23 mouse cellular contexts compared by ENCODE assay signal in genomic region chr13:45775516-45775915, GRCm38 (mm10).
DNase-seq lines count a peak whose midpoint lies in the region; ATAC-seq and TF ChIP-seq lines count a peak whose summit lies in the region.
"Had no signal": no experiment of that assay in that cellular context is flagged by ENCODE, and none has a peak within 500 bp of the region (broad histone marks: within the 10 kb centered on the region; RNA-seq: fewer than 3 reads in every experiment).

No protein-coding gene starts in this region.

- H3K4me1 ChIP-seq in heart, embryonic 11.5 days (ENCODE audit: control insufficient read depth, insufficient read depth, low read length) = 0 out of 2 replicates have a peak, but pooled peaks cover 6% of the 10 kb centered on the region
- H3K4me1 ChIP-seq in lung, embryonic 14.5 days (ENCODE audit: insufficient read depth) = no peaks in the 10 kb centered on the region

- no peak overlapping the region for H3K27ac ChIP-seq in heart, embryonic 11.5 days (ENCODE audit: low read depth, low read length)
- no peak overlapping the region for H3K27ac ChIP-seq in lung, embryonic 14.5 days (ENCODE audit: low read depth)
- H3K27ac ChIP-seq: embryonic facial prominence, embryonic 10.5 days; embryonic facial prominence, embryonic 12.5 days; forebrain, embryonic 13.5 days had no signal

- H3K4me3 ChIP-seq in heart, embryonic 11.5 days (ENCODE audit: low read depth, low read length) = no peak overlapping the region
- no peak overlapping the region for H3K4me3 ChIP-seq in lung, embryonic 14.5 days (ENCODE audit: low read depth, low read length)
- H3K4me3 ChIP-seq: embryonic facial prominence, embryonic 10.5 days; embryonic facial prominence, embryonic 12.5 days; forebrain, embryonic 13.5 days; forebrain, embryonic 15.5 days had no signal

- no peak overlapping the region for H3K9ac ChIP-seq in heart, embryonic 11.5 days (ENCODE audit: low read depth, low read length)
- H3K9ac ChIP-seq in lung, embryonic 14.5 days = no peak overlapping the region
- H3K9ac ChIP-seq: embryonic facial prominence, embryonic 12.5 days; forebrain, embryonic 13.5 days; forebrain, embryonic 15.5 days; forebrain, postnatal 0 days had no signal

- H3K36me3 ChIP-seq in heart, embryonic 11.5 days (ENCODE audit: control insufficient read depth, insufficient read depth, low read length) = no peaks in the 10 kb centered on the region
- H3K36me3 ChIP-seq in lung, embryonic 14.5 days (ENCODE audit: insufficient read depth) = no peaks in the 10 kb centered on the region
- H3K36me3 ChIP-seq: embryonic facial prominence, embryonic 10.5 days; embryonic facial prominence, embryonic 12.5 days; forebrain, embryonic 15.5 days had no signal

- no peak overlapping the region for H3K4me2 ChIP-seq in heart, embryonic 11.5 days
- no peak overlapping the region for H3K4me2 ChIP-seq in lung, embryonic 14.5 days
- H3K4me2 ChIP-seq: embryonic facial prominence, embryonic 12.5 days; forebrain, embryonic 13.5 days; forebrain, embryonic 15.5 days had no signal

- ATAC-seq in heart, embryonic 11.5 days (replicated peaks; ENCODE audit: insufficient number of reproducible peaks, low FRiP score, low TSS enrichment) = no peak
- no peak for ATAC-seq in lung, embryonic 14.5 days (ENCODE audit: insufficient read depth)
- ATAC-seq in megakaryocyte progenitor cell, adult 5-6 weeks (replicated peaks; ENCODE audit: poor library complexity) = 0 out of 2 replicates have a peak, but pooled peaks have one; percentile 20
- ATAC-seq: activated CD4-positive, CD25-positive, alpha-beta regulatory T cell, adult 4 months; CD4-positive, CD25-positive, alpha-beta regulatory T cell, adult 4 months; forebrain, embryonic 13.5 days; forebrain, embryonic 15.5 days; forebrain, postnatal 0 days; Patski had no signal

- TF ChIP-seq CTCF in lung, embryonic 14.5 days (IDR thresholded peaks at IDR 0.05; ENCODE audit: low read depth) = no peak

- 82% methylated on average over 1 of the region's 1 CpGs for WGBS in heart, embryonic 11.5 days (ENCODE audit: insufficient replicate concordance)
- 75% methylated on average over 1 of the region's 1 CpGs for WGBS in lung, embryonic 14.5 days

- DNase-seq in heart, adult 11 months = peak; percentile 68
- peak; percentile 52 for DNase-seq in lung, embryonic 14.5 days
- DNase-seq in lung, postnatal 14 days = no peak
- DNase-seq in urinary bladder, postnatal 14 days (ENCODE audit: low spot score) = no peak
- DNase-seq: adrenal gland, adult 8-10 months; adrenal gland, postnatal 14 days; B cell, adult 2 months; cerebellum, adult 11-12 months; cerebellum, adult 2 months; cerebellum, adult 9-10 months; cerebellum, postnatal 25 days; forebrain, postnatal 0 days had no signal

- H3K27me3 ChIP-seq in heart, embryonic 11.5 days (ENCODE audit: control insufficient read depth, insufficient read depth, low read length) = no peaks in the 10 kb centered on the region
- no peaks in the 10 kb centered on the region for H3K27me3 ChIP-seq in lung, embryonic 14.5 days (ENCODE audit: insufficient read depth, low read length)
- H3K27me3 ChIP-seq: CH12.LX; embryonic facial prominence, embryonic 12.5 days; forebrain, embryonic 13.5 days; forebrain, embryonic 15.5 days; Patski had no signal

- H3K9me3 ChIP-seq in heart, embryonic 11.5 days (replicated peaks; ENCODE audit: control insufficient read depth, low read length) = no peaks in the 10 kb centered on the region
- no peaks in the 10 kb centered on the region for H3K9me3 ChIP-seq in lung, embryonic 14.5 days (ENCODE audit: low read depth, low read length)
- H3K9me3 ChIP-seq: embryonic facial prominence, embryonic 10.5 days; embryonic facial prominence, embryonic 12.5 days; forebrain, embryonic 13.5 days; forebrain, embryonic 15.5 days; G1E had no signal

Comparison
In these comparisons a context has a peak if more than half of its experiments do, and no peak if none do; other contexts are left out.
1. DNase-seq: peak in heart, adult 11 months (single experiment) and lung, embryonic 14.5 days (single experiment); none in lung, postnatal 14 days (single experiment) and urinary bladder, postnatal 14 days (single experiment).